Mouse (Mus musculus) neural tube, embryonic 12.5 days (tissue): ENCODE results near the gene Nbl1. TPM values are rescaled to one million over a fixed set of nuclear protein-coding genes. Genes with fewer than 3 reads are reported as not detected.

Experiments used
- ATAC-seq: fragments of 200-750 bp; cut with Nextera tagmentation; 2 replicates; pipeline ENCODE4 v1.8.0; 2017; ENCODE audit warnings: low read depth, mild to moderate bottlenecking, moderate TSS enrichment, moderate library complexity; ENCODE audit not compliant: low FRiP score
- H3K27ac ChIP-seq: fragments of 300-500 bp; sonication (generic); 2 replicates; pipeline ENCODE4 v1.5.1; 2016
- H3K27me3 ChIP-seq: fragments of 300-500 bp; sonication (generic); replicated peaks from 2 replicates; pipeline ENCODE4 v1.6.1; 2016; ENCODE audit warnings: mild to moderate bottlenecking
- H3K36me3 ChIP-seq: fragments of 300-500 bp; sonication (generic); 2 replicates; pipeline ENCODE4 v1.6.1; 2016; ENCODE audit warnings: mild to moderate bottlenecking
- H3K4me1 ChIP-seq: fragments of 300-500 bp; sonication (generic); 2 replicates; pipeline ENCODE4 v1.6.1; 2016
- H3K4me2 ChIP-seq: fragments of 300-500 bp; sonication (generic); replicated peaks from 2 replicates; pipeline ENCODE4 v1.6.1; 2016; ENCODE audit warnings: mild to moderate bottlenecking
- H3K4me3 ChIP-seq: fragments of 300-500 bp; sonication (generic); 2 replicates; pipeline ENCODE4 v1.5.1; 2016
- H3K9ac ChIP-seq: fragments of 300-500 bp; sonication (generic); 2 replicates; pipeline ENCODE4 v1.6.1; 2016; ENCODE audit warnings: mild to moderate bottlenecking
- H3K9me3 ChIP-seq: fragments of 300-500 bp; sonication (generic); 2 replicates; pipeline ENCODE4 v1.6.1; 2016; ENCODE audit warnings: mild to moderate bottlenecking
- WGBS: fragments of 180-500 bp; shearing (Covaris S2); methylation state at CpG from one replicate; pipeline ENCODE4 v1.1.7; 2016; 5-methylcytosine and 5-hydroxymethylcytosine counted together
- polyA plus RNA-seq: library from polyadenylated mRNA; unstranded; fragments of >200 nt; fragmentation: Nextera tagmentation; extraction: Ambion mirVana; gene quantifications from 2 replicates; pipeline ENCODE4 v1.2.1, GENCODE M21; 2016

The Nbl1 gene
- polyA plus RNA-seq, 1 experiment from 2014 or later, result 45.2 TPM

GRCm38 (mm10) chr4:139078726-139079125 lies 14.1 kb downstream of the Nbl1 start:
- 20% methylated on average over 4 of the region's 4 CpGs for WGBS
- Histone ChIP-seq H3K9ac (no peak overlapping the region), H3K4me1 (peaks cover 28% of the 10 kb centered on the region), H3K9me3 (no peaks in the 10 kb centered on the region), H3K4me2 (no peak overlapping the region), H3K27ac (no peak overlapping the region), H3K36me3 (no peaks in the 10 kb centered on the region), H3K27me3 (peaks cover 43% of the 10 kb centered on the region), H3K4me3 (no peak overlapping the region)
- ATAC-seq, result no peak

- Histone ChIP-seq H3K4me1 (peaks cover 24% of the 10 kb centered on the region), H3K27ac (no peak overlapping the region), H3K9me3 (no peaks in the 10 kb centered on the region), H3K4me3 (no peak overlapping the region), H3K27me3 (peaks cover 47% of the 10 kb centered on the region), H3K4me2 (no peak overlapping the region), H3K36me3 (no peaks in the 10 kb centered on the region), H3K9ac (no peak overlapping the region)
- WGBS, result 42% methylated on average over 2 of the region's 2 CpGs
- no peak for ATAC-seq
Measured at GRCm38 (mm10) chr4:139078313-139078712, 14.5 kb downstream of the Nbl1 start.

- Histone ChIP-seq H3K4me1 (peaks cover 12% of the 10 kb centered on the region), H3K4me2 (peak overlapping the region; percentile 85; the same call in 1 of the 2 replicates), H3K4me3 (peak overlapping the region; percentile 43; the same call in 1 of the 2 replicates), H3K9me3 (no peaks in the 10 kb centered on the region), H3K9ac (no peak overlapping the region), H3K27me3 (peaks cover 63% of the 10 kb centered on the region), H3K36me3 (no peaks in the 10 kb centered on the region), H3K27ac (no peak overlapping the region)
- 14% methylated on average over 5 of the region's 5 CpGs for WGBS
- no peak for ATAC-seq
Measured at GRCm38 (mm10) chr4:139075915-139076314, 16.9 kb downstream of the Nbl1 start.

- ATAC-seq, result no peak
- 2% methylated on average over 68 of the region's 77 CpGs for WGBS
- no peaks in the 10 kb centered on the region for H3K9me3 ChIP-seq
- H3K4me3 ChIP-seq, result peak within 1 kb of the TSS; percentile 43
- peaks cover 63% of the 10 kb centered on the region for H3K27me3 ChIP-seq
- H3K36me3 ChIP-seq, result no peaks in the 10 kb centered on the region
- no peak within 1 kb of the TSS for H3K27ac ChIP-seq
- peak within 1 kb of the TSS; percentile 85 for H3K4me2 ChIP-seq
- H3K4me1 ChIP-seq, result peaks cover 12% of the 10 kb centered on the region
- H3K9ac ChIP-seq, result peak within 1 kb of the TSS; percentile 51; the same call in 1 of the 2 replicates
Measured at GRCm38 (mm10) chr4:139075041-139075711, 17.6 kb downstream of the Nbl1 start, which contains the start of gene Htr6. Htr6 (minus strand) TSS chr4:139075570.

GRCm38 (mm10) chr4:139074060-139074459 lies 18.7 kb downstream of the Nbl1 start:
- H3K9ac ChIP-seq, result no peak overlapping the region
- peak overlapping the region; percentile 85; the same call in 1 of the 2 replicates for H3K4me2 ChIP-seq
- no peak for ATAC-seq
- no peaks in the 10 kb centered on the region for H3K36me3 ChIP-seq
- no peak overlapping the region for H3K27ac ChIP-seq
- H3K4me1 ChIP-seq, result peaks cover 12% of the 10 kb centered on the region
- H3K9me3 ChIP-seq, result no peaks in the 10 kb centered on the region
- H3K27me3 ChIP-seq, result peaks cover 67% of the 10 kb centered on the region
- WGBS, result 19% methylated on average over 29 of the region's 29 CpGs
- peak overlapping the region; percentile 43; the same call in 1 of the 2 replicates for H3K4me3 ChIP-seq

GRCm38 (mm10) chr4:139068287-139068686 lies 24.5 kb downstream of the Nbl1 start:
- Histone ChIP-seq H3K27ac (no peak overlapping the region), H3K4me3 (no peak overlapping the region), H3K9ac (no peak overlapping the region), H3K36me3 (no peaks in the 10 kb centered on the region), H3K9me3 (no peaks in the 10 kb centered on the region), H3K27me3 (peaks cover 20% of the 10 kb centered on the region), H3K4me1 (no peaks in the 10 kb centered on the region), H3K4me2 (no peak overlapping the region)
- 49% methylated on average over 4 of the region's 4 CpGs for WGBS
- no peak for ATAC-seq

GRCm38 (mm10) chr4:139064831-139065230 lies 28.0 kb downstream of the Nbl1 start:
- peaks cover 4% of the 10 kb centered on the region; the same call in 1 of the 2 replicates for H3K27me3 ChIP-seq
- H3K4me1 ChIP-seq, result no peaks in the 10 kb centered on the region
- 91% methylated on average over 5 of the region's 5 CpGs for WGBS
- no peaks in the 10 kb centered on the region for H3K9me3 ChIP-seq
- H3K27ac ChIP-seq, result no peak overlapping the region
- ATAC-seq, result no peak
- no peak overlapping the region for H3K4me2 ChIP-seq
- H3K9ac ChIP-seq, result no peak overlapping the region
- H3K4me3 ChIP-seq, result no peak overlapping the region
- H3K36me3 ChIP-seq, result no peaks in the 10 kb centered on the region

GRCm38 (mm10) chr4:139059569-139059968 lies 33.2 kb downstream of the Nbl1 start:
- Histone ChIP-seq H3K9me3 (no peaks in the 10 kb centered on the region), H3K9ac (no peak overlapping the region), H3K36me3 (no peaks in the 10 kb centered on the region), H3K27me3 (no peaks in the 10 kb centered on the region; the same call in none of the 2 replicates), H3K4me2 (no peak overlapping the region), H3K4me1 (no peaks in the 10 kb centered on the region), H3K4me3 (no peak overlapping the region), H3K27ac (no peak overlapping the region)
- ATAC-seq, result no peak
- WGBS, result 9% methylated on average over 7 of the region's 7 CpGs

GRCm38 (mm10) chr4:139058029-139058428 lies 34.8 kb downstream of the Nbl1 start:
- peaks cover 12% of the 10 kb centered on the region; the same call in 1 of the 2 replicates for H3K4me1 ChIP-seq
- WGBS, result 89% methylated on average over 5 of the region's 5 CpGs
- ATAC-seq, result no peak
- H3K4me3 ChIP-seq, result no peak overlapping the region
- H3K27me3 ChIP-seq, result no peaks in the 10 kb centered on the region; the same call in none of the 2 replicates
- H3K27ac ChIP-seq, result no peak overlapping the region
- no peaks in the 10 kb centered on the region for H3K9me3 ChIP-seq
- H3K4me2 ChIP-seq, result no peak overlapping the region
- H3K36me3 ChIP-seq, result no peaks in the 10 kb centered on the region
- H3K9ac ChIP-seq, result no peak overlapping the region

GRCm38 (mm10) chr4:139057291-139057690 lies 35.5 kb downstream of the Nbl1 start:
- no peak for ATAC-seq
- Histone ChIP-seq H3K9me3 (no peaks in the 10 kb centered on the region), H3K4me2 (no peak overlapping the region), H3K4me1 (peaks cover 16% of the 10 kb centered on the region; the same call in 1 of the 2 replicates), H3K27ac (no peak overlapping the region), H3K36me3 (no peaks in the 10 kb centered on the region), H3K9ac (no peak overlapping the region), H3K27me3 (no peaks in the 10 kb centered on the region; the same call in none of the 2 replicates), H3K4me3 (no peak overlapping the region)
- WGBS, result 68% methylated on average over 5 of the region's 5 CpGs

GRCm38 (mm10) chr4:139055744-139056143 lies 37.0 kb downstream of the Nbl1 start:
- H3K9me3 ChIP-seq, result no peaks in the 10 kb centered on the region
- H3K27me3 ChIP-seq, result no peaks in the 10 kb centered on the region; the same call in none of the 2 replicates
- H3K4me2 ChIP-seq, result no peak overlapping the region
- no peak for ATAC-seq
- H3K36me3 ChIP-seq, result no peaks in the 10 kb centered on the region
- no peak overlapping the region for H3K27ac ChIP-seq
- H3K4me1 ChIP-seq, result peaks cover 16% of the 10 kb centered on the region; the same call in 1 of the 2 replicates
- 76% methylated on average over 3 of the region's 3 CpGs for WGBS
- H3K9ac ChIP-seq, result no peak overlapping the region
- no peak overlapping the region for H3K4me3 ChIP-seq

GRCm38 (mm10) chr4:139055336-139055735 lies 37.5 kb downstream of the Nbl1 start:
- no peaks in the 10 kb centered on the region; the same call in none of the 2 replicates for H3K27me3 ChIP-seq
- H3K4me2 ChIP-seq, result no peak overlapping the region
- H3K9ac ChIP-seq, result no peak overlapping the region
- no peak overlapping the region for H3K4me3 ChIP-seq
- no peaks in the 10 kb centered on the region for H3K36me3 ChIP-seq
- no peak overlapping the region for H3K27ac ChIP-seq
- ATAC-seq, result no peak
- peaks cover 16% of the 10 kb centered on the region; the same call in 1 of the 2 replicates for H3K4me1 ChIP-seq
- WGBS, result 80% methylated on average over 4 of the region's 4 CpGs
- no peaks in the 10 kb centered on the region for H3K9me3 ChIP-seq
